Mouse (Mus musculus): Measurements from ENCODE around the gene Khk. TPM values are rescaled to one million over a fixed set of nuclear protein-coding genes. Genes with fewer than 3 reads are reported as not detected.

The Khk gene
- total RNA-seq, 1 experiment from 2014 or later = 99.2 TPM

- peak; percentile 70 for ATAC-seq (replicated peaks; ENCODE audit: low read depth, poor library complexity, severe bottlenecking)
Observed at GRCm38 (mm10) chr5:30961545-30962505, 40.6 kb downstream of the Khk start.

- ATAC-seq (replicated peaks; ENCODE audit: low read depth, poor library complexity, severe bottlenecking) = no peak
Observed at GRCm38 (mm10) chr5:30963916-30964315, 42.7 kb downstream of the Khk start.

GRCm38 (mm10) chr5:30966189-30966588 lies 45.0 kb downstream of the Khk start:
- ATAC-seq (replicated peaks; ENCODE audit: low read depth, poor library complexity, severe bottlenecking) = no peak

- ATAC-seq (replicated peaks; ENCODE audit: low read depth, poor library complexity, severe bottlenecking) = no peak
Observed at GRCm38 (mm10) chr5:30968416-30968815, 47.2 kb downstream of the Khk start, which contains the start of gene Tcf23. Gene Tcf23 (plus strand): TSS chr5:30968662.

- ATAC-seq (replicated peaks; ENCODE audit: low read depth, poor library complexity, severe bottlenecking) = no peak
Observed at GRCm38 (mm10) chr5:30969440-30969839, 48.2 kb downstream of the Khk start.

- no peak for ATAC-seq (replicated peaks; ENCODE audit: low read depth, poor library complexity, severe bottlenecking)
Observed at GRCm38 (mm10) chr5:30974870-30975656, 53.8 kb downstream of the Khk start.

Other genes starting within 250 kb of the Khk start
- gene Dpysl5, start 209.9 kb upstream of the Khk start, total RNA-seq (2017) = not detected in 2 replicates
- not detected in 2 replicates for gene Mapre3, start 106.8 kb upstream of the Khk start, total RNA-seq (2017)
- gene Tmem214, start 53.4 kb upstream of the Khk start, total RNA-seq (2017) = 13.8 and 18.5 TPM in 2 replicates
- gene Agbl5, start 32.7 kb upstream of the Khk start, total RNA-seq (2017) = 16.1 and 30.6 TPM in 2 replicates
- gene Ost4, start 13.6 kb upstream of the Khk start, total RNA-seq (2017) = 227 and 230 TPM in 2 replicates
- 58.2 and 87.3 TPM in 2 replicates for gene Emilin1, start 8.0 kb upstream of the Khk start, total RNA-seq (2017)
- not detected in 2 replicates for gene Cgref1, start 24.2 kb downstream of the Khk start, total RNA-seq (2017)
- 23.0 and 48.0 TPM in 2 replicates for gene Preb, start 38.9 kb downstream of the Khk start, total RNA-seq (2017)
- not detected in 2 replicates for gene Tcf23, start 47.2 kb downstream of the Khk start, total RNA-seq (2017)
- gene Atraid, start 126.9 kb downstream of the Khk start, total RNA-seq (2017) = 49.7 and 66.4 TPM in 2 replicates
- gene Slc5a6, start 127.5 kb downstream of the Khk start, total RNA-seq (2017) = 4.5 and 5.3 TPM in 2 replicates
- 56.5 and 59.6 TPM in 2 replicates for gene Cad, start 133.3 kb downstream of the Khk start, total RNA-seq (2017)
- gene Dnajc5g, start 184.9 kb downstream of the Khk start, total RNA-seq (2017) = not detected in 2 replicates
- gene Slc30a3, start 186.8 kb downstream of the Khk start, total RNA-seq (2017) = not detected in 2 replicates
- gene Trim54, start 195.3 kb downstream of the Khk start, total RNA-seq (2017) = not detected in 2 replicates
- not detected in 2 replicates for gene Ucn, start 217.4 kb downstream of the Khk start, total RNA-seq (2017)
- gene Mpv17, start 232.8 kb downstream of the Khk start, total RNA-seq (2017) = 22.0 TPM in 2 replicates

Measured in common myeloid progenitor, adult 5-6 weeks (primary cell).